Mouse (Mus musculus): ENCODE results near the gene Kctd5. TPM values are rescaled to one million over a fixed set of nuclear protein-coding genes. Genes with fewer than 3 reads are reported as not detected.

Gene Kctd5
- polyA plus RNA-seq, 1 experiment from 2014 or later = 75.9 TPM

DNA sequence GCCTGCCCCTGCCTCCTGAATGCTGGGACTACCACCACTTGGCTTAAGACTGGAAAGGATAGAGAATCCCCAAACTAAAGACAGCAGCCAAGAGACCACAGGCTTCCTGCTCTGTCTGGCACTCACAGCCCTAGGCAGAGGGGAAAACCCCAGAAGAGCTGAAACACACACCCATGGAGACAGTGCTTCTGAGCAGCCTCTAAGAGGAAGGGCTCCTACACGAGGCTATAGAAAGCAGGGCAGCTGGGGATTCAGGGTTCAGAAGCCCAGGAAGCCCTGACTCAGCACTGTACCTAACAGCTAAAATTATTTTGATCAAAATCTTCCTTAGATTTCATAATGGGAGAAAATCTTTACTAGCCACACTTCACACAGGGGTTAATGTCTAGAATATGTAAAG, 11.3 kb upstream of the Kctd5 start:
- Histone ChIP-seq H3K9me3 (ENCODE audit: control insufficient read depth, low read length) (no peaks in the 10 kb centered on the region), H3K27me3 (ENCODE audit: control insufficient read depth, insufficient read depth, low read length) (no peaks in the 10 kb centered on the region), H3K27ac (replicated peaks; ENCODE audit: low read depth, low read length) (no peak overlapping the region), H3K4me2 (ENCODE audit: low read length) (no peak overlapping the region), H3K9ac (replicated peaks; ENCODE audit: low read length) (no peak overlapping the region), H3K4me1 (ENCODE audit: control insufficient read depth, insufficient read depth, low read length) (no peaks in the 10 kb centered on the region), H3K36me3 (ENCODE audit: control insufficient read depth, insufficient read depth, low read length) (peaks cover 57% of the 10 kb centered on the region), H3K4me3 (replicated peaks; ENCODE audit: low read depth, low read length) (no peak overlapping the region)
- ATAC-seq (ENCODE audit: low FRiP score, low TSS enrichment) = no peak
- DNase-seq = no peak
- 74% methylated on average over 1 of the region's 1 CpGs for WGBS

DNA sequence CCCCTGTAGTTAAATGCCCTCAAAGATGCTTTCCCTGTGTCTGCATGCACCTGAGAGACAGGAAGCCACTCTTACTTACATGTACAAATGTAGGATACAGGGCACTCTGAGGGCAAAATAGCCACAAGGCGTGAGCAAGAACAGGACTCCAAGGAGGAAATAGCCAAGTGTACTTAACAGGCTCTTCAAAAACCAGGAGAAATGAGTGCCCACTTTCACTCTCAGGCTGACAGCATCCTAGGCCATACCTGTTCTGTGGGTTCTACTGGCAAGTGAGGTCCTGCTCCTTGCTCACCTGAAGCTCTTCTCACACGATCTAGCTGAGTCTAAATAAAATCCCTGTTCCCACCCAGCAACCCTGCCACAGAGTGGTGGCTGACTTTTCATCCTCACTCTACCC, 3.8 kb upstream of the Kctd5 start:
- H3K4me3 ChIP-seq (replicated peaks; ENCODE audit: low read depth, low read length) = no peak overlapping the region
- H3K36me3 ChIP-seq (ENCODE audit: control insufficient read depth, insufficient read depth, low read length) = peaks cover 50% of the 10 kb centered on the region
- H3K27me3 ChIP-seq (ENCODE audit: control insufficient read depth, insufficient read depth, low read length) = no peaks in the 10 kb centered on the region
- 90% methylated on average over 2 of the region's 2 CpGs for WGBS
- H3K4me2 ChIP-seq (ENCODE audit: low read length) = no peak overlapping the region
- peaks cover 4% of the 10 kb centered on the region for H3K4me1 ChIP-seq (ENCODE audit: control insufficient read depth, insufficient read depth, low read length)
- DNase-seq (no peak), ATAC-seq (ENCODE audit: low FRiP score, low TSS enrichment) (no peak)
- no peak overlapping the region for H3K27ac ChIP-seq (replicated peaks; ENCODE audit: low read depth, low read length)
- H3K9ac ChIP-seq (replicated peaks; ENCODE audit: low read length) = no peak overlapping the region
- H3K9me3 ChIP-seq (ENCODE audit: control insufficient read depth, low read length) = no peaks in the 10 kb centered on the region

DNA sequence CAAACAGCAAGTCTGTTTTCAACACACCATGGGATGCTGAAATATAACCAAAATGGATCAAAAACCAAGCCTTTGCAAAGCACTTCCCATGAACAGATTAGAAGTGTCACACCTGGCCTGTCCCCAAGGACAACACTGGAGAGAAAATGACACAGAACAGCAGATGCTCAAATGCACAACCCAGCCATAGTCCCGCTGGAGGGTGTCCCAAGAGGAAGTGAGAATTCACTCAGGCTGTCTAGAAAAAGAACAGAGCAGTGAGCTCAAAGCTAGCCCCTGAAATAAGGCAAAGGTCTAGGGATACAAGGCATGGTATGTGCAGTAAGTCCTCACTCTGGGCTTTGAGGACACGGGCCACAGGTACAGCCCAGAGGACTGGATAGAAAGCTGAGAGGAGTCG, 3.8 kb downstream of the Kctd5 start:
- no peaks in the 10 kb centered on the region for H3K9me3 ChIP-seq (ENCODE audit: control insufficient read depth, low read length)
- H3K27ac ChIP-seq (replicated peaks; ENCODE audit: low read depth, low read length) = no peak overlapping the region
- H3K9ac ChIP-seq (replicated peaks; ENCODE audit: low read length) = no peak overlapping the region
- DNase-seq (no peak), ATAC-seq (ENCODE audit: low FRiP score, low TSS enrichment) (no peak)
- H3K27me3 ChIP-seq (ENCODE audit: control insufficient read depth, insufficient read depth, low read length) = no peaks in the 10 kb centered on the region
- no peaks in the 10 kb centered on the region; the same call in 1 of the 2 replicates for H3K36me3 ChIP-seq (ENCODE audit: control insufficient read depth, insufficient read depth, low read length)
- no peak overlapping the region for H3K4me2 ChIP-seq (ENCODE audit: low read length)
- WGBS = 94% methylated on average over 3 of the region's 3 CpGs
- H3K4me1 ChIP-seq (ENCODE audit: control insufficient read depth, insufficient read depth, low read length) = peaks cover 13% of the 10 kb centered on the region
- H3K4me3 ChIP-seq (replicated peaks; ENCODE audit: low read depth, low read length) = no peak overlapping the region

DNA sequence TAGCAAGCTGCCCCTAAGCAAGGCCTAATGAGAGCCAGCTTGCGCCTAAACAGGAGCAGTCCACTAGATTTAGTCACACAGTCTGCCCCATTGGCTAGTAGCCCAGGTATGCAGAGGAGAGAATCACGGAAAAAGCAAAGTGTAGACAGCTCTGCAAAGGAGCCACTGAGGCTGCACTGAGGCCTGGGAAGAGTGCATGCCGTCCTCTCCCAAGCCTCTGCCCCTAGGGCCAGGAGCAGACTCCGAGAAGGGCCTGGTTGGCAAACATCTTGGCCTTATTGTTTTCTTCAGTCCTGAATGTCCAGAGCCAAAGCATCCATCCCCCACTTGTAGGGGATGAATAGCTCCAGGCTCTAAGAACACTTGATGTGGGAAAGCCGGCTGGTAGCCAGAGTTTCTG, 5.0 kb downstream of the Kctd5 start:
- DNase-seq (no peak), ATAC-seq (ENCODE audit: low FRiP score, low TSS enrichment) (no peak)
- Histone ChIP-seq H3K9me3 (ENCODE audit: control insufficient read depth, low read length) (no peaks in the 10 kb centered on the region), H3K4me3 (replicated peaks; ENCODE audit: low read depth, low read length) (no peak overlapping the region), H3K4me1 (ENCODE audit: control insufficient read depth, insufficient read depth, low read length) (peaks cover 13% of the 10 kb centered on the region), H3K27me3 (ENCODE audit: control insufficient read depth, insufficient read depth, low read length) (no peaks in the 10 kb centered on the region), H3K4me2 (ENCODE audit: low read length) (no peak overlapping the region), H3K36me3 (ENCODE audit: control insufficient read depth, insufficient read depth, low read length) (no peaks in the 10 kb centered on the region; the same call in 1 of the 2 replicates), H3K9ac (replicated peaks; ENCODE audit: low read length) (no peak overlapping the region), H3K27ac (replicated peaks; ENCODE audit: low read depth, low read length) (no peak overlapping the region)
- 91% methylated on average over 5 of the region's 5 CpGs for WGBS

DNA sequence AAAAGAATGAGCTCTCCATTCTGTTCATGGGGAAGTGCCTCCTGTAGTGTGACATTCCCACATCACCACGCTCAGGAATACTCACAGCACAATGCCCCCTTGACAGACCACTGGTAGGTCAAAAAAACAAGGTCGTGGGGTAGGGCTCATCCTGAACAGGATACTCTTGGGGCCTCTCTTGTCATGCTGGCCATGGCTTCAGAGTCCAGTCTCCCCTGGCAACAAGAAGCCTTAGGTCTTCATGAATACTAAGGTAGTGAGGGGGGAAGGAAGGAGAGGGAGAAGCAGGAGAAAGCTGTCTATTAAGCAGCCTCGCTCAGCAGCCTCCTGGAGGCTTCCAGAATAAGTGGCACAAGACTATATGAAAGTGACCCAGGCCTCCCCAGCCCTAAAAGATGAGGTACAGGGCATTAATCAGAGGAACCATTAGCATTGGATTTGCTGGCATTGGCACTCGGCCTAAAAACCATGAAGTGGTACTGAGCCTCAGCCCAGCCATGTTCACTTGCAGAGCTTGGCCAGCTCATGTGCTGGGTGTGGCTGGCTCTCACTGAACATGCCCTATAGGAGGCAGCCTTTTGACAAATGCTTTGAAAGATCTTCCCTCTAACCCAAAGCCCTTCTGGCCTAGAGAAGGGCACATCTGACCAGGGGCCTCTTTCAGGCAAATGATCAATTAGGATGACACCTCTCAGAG, 10.7 kb downstream of the Kctd5 start:
- no peak for ATAC-seq (ENCODE audit: low FRiP score, low TSS enrichment)
- H3K4me2 ChIP-seq (ENCODE audit: low read length) = no peak overlapping the region
- no peak overlapping the region for H3K4me3 ChIP-seq (replicated peaks; ENCODE audit: low read depth, low read length)
- no peak for DNase-seq
- no peaks in the 10 kb centered on the region for H3K9me3 ChIP-seq (ENCODE audit: control insufficient read depth, low read length)
- H3K4me1 ChIP-seq (ENCODE audit: control insufficient read depth, insufficient read depth, low read length) = no peaks in the 10 kb centered on the region
- no peaks in the 10 kb centered on the region for H3K27me3 ChIP-seq (ENCODE audit: control insufficient read depth, insufficient read depth, low read length)
- H3K36me3 ChIP-seq (ENCODE audit: control insufficient read depth, insufficient read depth, low read length) = peaks cover 27% of the 10 kb centered on the region
- no peak overlapping the region for H3K27ac ChIP-seq (replicated peaks; ENCODE audit: low read depth, low read length)
- 80% methylated on average over 4 of the region's 4 CpGs for WGBS
- H3K9ac ChIP-seq (replicated peaks; ENCODE audit: low read length) = no peak overlapping the region

DNA sequence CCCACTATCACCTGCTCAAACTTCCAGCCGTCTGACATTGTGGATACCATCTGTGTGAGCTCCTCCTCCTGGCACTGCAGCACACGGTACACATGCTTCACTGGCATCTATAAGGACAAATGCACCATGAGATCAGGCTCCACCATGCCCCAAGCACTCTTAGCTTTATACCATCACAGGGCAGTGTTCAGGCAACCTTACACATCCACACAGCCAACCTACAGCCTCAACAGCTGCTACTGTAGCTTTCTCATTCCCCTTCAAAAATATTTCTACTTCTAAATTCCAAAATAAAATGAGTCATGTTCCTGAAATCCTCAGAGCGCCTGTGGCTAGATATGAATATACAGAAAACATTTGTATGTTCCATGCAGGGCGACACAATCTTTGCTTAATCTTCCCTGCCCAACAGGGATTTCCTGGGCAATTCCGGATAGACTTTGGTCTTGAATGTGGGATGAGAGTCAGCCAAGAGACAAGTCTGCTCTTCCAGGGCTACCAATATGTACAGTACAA, 15.5 kb downstream of the Kctd5 start:
- H3K4me3 ChIP-seq (replicated peaks; ENCODE audit: low read depth, low read length) = no peak overlapping the region
- H3K27me3 ChIP-seq (ENCODE audit: control insufficient read depth, insufficient read depth, low read length) = no peaks in the 10 kb centered on the region
- no peak overlapping the region for H3K9ac ChIP-seq (replicated peaks; ENCODE audit: low read length)
- WGBS = 92% methylated on average over 5 of the region's 5 CpGs
- H3K4me2 ChIP-seq (ENCODE audit: low read length) = no peak overlapping the region
- no peaks in the 10 kb centered on the region for H3K9me3 ChIP-seq (ENCODE audit: control insufficient read depth, low read length)
- no peak overlapping the region for H3K27ac ChIP-seq (replicated peaks; ENCODE audit: low read depth, low read length)
- ATAC-seq (ENCODE audit: low FRiP score, low TSS enrichment) (no peak), DNase-seq (no peak)
- H3K4me1 ChIP-seq (ENCODE audit: control insufficient read depth, insufficient read depth, low read length) = no peaks in the 10 kb centered on the region
- peaks cover 74% of the 10 kb centered on the region for H3K36me3 ChIP-seq (ENCODE audit: control insufficient read depth, insufficient read depth, low read length)

DNA sequence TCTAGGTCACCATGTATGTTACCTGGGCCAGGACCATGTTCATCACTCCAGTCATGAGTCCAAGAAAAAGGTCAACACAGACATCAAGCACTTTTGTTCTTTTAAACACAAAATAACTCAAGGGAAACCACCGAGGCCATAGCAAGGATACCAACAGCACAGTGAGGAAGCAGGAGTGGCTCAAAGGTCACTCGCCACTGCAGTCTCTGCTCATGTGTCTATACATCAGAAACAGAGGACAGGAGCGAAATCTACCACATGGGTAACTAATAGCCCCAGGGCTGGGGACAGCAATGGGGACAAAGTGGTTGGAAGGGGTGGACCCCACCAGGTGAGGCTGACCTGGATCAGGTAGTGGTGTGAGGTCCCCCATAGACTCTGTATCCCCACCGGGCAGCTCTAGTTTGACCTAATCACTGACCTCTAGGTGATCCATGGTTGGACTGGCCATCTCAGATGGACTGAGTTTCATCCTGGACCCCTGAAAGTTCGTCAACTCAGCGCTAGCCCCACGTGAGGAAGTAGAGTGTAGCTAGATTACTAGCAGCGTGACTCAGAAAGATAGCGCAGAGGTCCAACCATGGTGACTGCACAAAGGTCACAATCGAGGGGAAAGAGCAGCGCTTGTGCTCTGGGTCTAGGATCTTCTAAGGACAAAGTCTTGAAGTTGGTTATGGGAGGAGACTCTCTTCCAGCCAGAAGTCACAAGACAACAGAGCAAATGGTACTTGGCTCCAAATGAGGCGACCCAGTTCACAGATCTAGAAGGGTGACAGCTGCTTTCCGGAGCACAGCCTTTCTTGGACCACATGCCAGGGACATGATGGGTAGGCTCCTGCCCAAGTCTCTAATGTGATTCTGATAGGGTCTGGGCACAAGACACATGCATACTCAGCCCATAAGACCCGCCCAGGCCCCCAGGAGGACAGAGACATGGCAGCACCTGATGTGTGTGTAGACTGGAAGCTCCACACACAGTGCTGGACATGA, 16.4 kb downstream of the Kctd5 start:
- Histone ChIP-seq H3K27me3 (ENCODE audit: control insufficient read depth, insufficient read depth, low read length) (no peaks in the 10 kb centered on the region), H3K27ac (replicated peaks; ENCODE audit: low read depth, low read length) (no peak overlapping the region), H3K4me1 (ENCODE audit: control insufficient read depth, insufficient read depth, low read length) (no peaks in the 10 kb centered on the region), H3K9ac (replicated peaks; ENCODE audit: low read length) (no peak overlapping the region), H3K9me3 (ENCODE audit: control insufficient read depth, low read length) (no peaks in the 10 kb centered on the region), H3K4me2 (ENCODE audit: low read length) (no peak overlapping the region), H3K4me3 (replicated peaks; ENCODE audit: low read depth, low read length) (no peak overlapping the region), H3K36me3 (ENCODE audit: control insufficient read depth, insufficient read depth, low read length) (peaks cover 82% of the 10 kb centered on the region)
- no peak for ATAC-seq (ENCODE audit: low FRiP score, low TSS enrichment)
- DNase-seq = no peak
- WGBS = 95% methylated on average over 14 of the region's 14 CpGs

DNA sequence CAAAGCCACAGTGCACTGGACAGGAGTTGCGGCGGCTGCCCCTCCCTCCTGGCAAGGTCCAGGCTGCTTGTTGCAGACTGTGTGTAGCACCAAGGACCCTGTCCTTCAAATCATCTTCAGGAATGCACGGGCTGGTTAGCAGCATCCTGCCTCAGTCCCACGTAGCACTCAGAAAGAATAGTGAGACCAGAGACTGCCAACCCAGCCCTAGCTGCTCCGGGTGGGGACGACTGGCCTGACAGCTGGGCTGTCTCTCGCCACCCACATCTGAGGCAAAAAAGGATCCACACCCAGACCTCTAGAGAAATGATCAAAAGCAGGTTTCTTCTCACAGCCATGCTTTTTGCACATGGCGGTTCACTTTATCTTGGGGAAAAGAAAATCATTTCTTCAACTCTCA, 24.3 kb downstream of the Kctd5 start:
- 96% methylated on average over 8 of the region's 8 CpGs for WGBS
- Histone ChIP-seq H3K36me3 (ENCODE audit: control insufficient read depth, insufficient read depth, low read length) (peaks cover 69% of the 10 kb centered on the region), H3K27ac (replicated peaks; ENCODE audit: low read depth, low read length) (no peak overlapping the region)

More for the DNA sequence above, 24.3 kb downstream of the Kctd5 start:
- Histone ChIP-seq H3K4me2 (ENCODE audit: low read length) (no peak overlapping the region), H3K4me3 (replicated peaks; ENCODE audit: low read depth, low read length) (no peak overlapping the region), H3K4me1 (ENCODE audit: control insufficient read depth, insufficient read depth, low read length) (no peaks in the 10 kb centered on the region), H3K9ac (replicated peaks; ENCODE audit: low read length) (no peak overlapping the region), H3K9me3 (ENCODE audit: control insufficient read depth, low read length) (no peaks in the 10 kb centered on the region), H3K27me3 (ENCODE audit: control insufficient read depth, insufficient read depth, low read length) (no peaks in the 10 kb centered on the region)
- DNase-seq (no peak), ATAC-seq (ENCODE audit: low FRiP score, low TSS enrichment) (no peak)

Data from midbrain, embryonic 14.5 days (tissue).